Mouse (Mus musculus): ENCODE data around the gene Lmf1.

DNA sequence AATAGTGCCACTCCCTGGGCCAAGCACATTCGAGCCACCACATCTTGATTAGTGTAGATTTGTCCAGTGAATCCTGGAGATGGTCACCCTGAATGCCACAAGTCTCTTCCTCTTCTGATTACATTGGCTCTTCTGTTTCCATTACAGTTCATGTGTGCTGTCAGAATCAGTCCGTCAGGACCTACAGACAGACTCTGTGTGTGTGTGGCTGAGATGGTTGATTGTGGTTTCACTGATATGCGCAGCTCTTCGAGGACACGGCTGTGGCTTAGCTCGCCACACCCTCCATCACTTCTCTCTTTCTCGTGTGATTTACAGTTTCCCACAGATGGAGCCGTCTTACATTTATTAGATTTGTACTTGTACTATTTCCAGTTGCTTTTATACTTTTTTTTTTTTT, 5.0 kb downstream of the Lmf1 start:
- TF ChIP-seq CTCF (IDR thresholded peaks at IDR 0.05; ENCODE audit: low read depth), result no peak
- no peak for TF ChIP-seq EP300 (optimal IDR thresholded peaks at IDR 0.05)

Measured in stomach, postnatal 0 days (tissue).